Comparison of ENCODE assay signal across 16 mouse cellular contexts in the genomic region with DNA sequence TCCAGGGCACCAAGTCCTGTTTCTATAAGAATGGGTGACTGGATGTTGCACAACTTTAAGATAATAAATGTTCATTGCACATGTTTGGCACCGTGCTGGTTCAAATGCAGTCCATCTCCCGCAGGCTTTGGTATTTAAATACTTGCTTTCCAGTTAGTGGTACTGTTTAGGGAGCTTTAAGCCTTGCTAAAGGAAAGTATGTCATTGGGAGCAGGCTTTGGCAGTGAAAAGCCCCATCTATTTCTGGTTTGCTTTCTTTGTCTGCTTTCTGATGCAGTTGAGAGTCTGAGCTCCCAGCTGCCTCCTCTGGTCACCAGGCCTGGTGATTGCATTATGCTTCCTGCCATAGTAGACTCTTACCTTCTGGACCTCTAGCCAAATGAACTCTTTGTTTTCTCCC.
"Had no signal": no experiment of that assay in that cellular context is flagged by ENCODE, and none has a peak within 500 bp of the region (broad histone marks: within the 10 kb centered on the region; RNA-seq: fewer than 3 reads in every experiment).

No protein-coding gene starts in this region.

- DNase-seq: kidney, adult 2 months; kidney, postnatal 14 days; layer of hippocampus, postnatal 36 days; lung, adult 18-20 months; lung, postnatal 36 days; midbrain, embryonic 14.5 days; right cerebral cortex, postnatal 25 days; thymus, adult 2 months; thymus, postnatal 25 days had no signal

- H3K27ac ChIP-seq: kidney, embryonic 15.5 days; limb, embryonic 12.5 days; liver, embryonic 14.5 days; midbrain, embryonic 10.5 days; neural tube, embryonic 15.5 days had no signal

- H3K9ac ChIP-seq: kidney, embryonic 15.5 days; limb, embryonic 12.5 days; liver, embryonic 14.5 days; neural tube, embryonic 15.5 days had no signal

- H3K4me2 ChIP-seq: kidney, embryonic 15.5 days; limb, embryonic 12.5 days; neural tube, embryonic 15.5 days had no signal

- H3K9me3 ChIP-seq: kidney, embryonic 15.5 days; limb, embryonic 12.5 days; midbrain, embryonic 10.5 days; neural tube, embryonic 15.5 days had no signal

- H3K36me3 ChIP-seq: kidney, embryonic 15.5 days; limb, embryonic 12.5 days; midbrain, embryonic 10.5 days; neural tube, embryonic 15.5 days had no signal

- H3K27me3 ChIP-seq: kidney, embryonic 15.5 days; limb, embryonic 12.5 days; neural tube, embryonic 15.5 days had no signal

- H3K4me1 ChIP-seq: kidney, embryonic 15.5 days; limb, embryonic 12.5 days; midbrain, embryonic 10.5 days; neural tube, embryonic 15.5 days had no signal

- ATAC-seq: intestine, embryonic 16.5 days had no signal

- H3K4me3 ChIP-seq: kidney, embryonic 15.5 days; limb, embryonic 12.5 days; midbrain, embryonic 10.5 days; myocyte; neural tube, embryonic 15.5 days had no signal
